Mouse (Mus musculus) forebrain, embryonic 11.5 days (tissue): Measurements from ENCODE around the gene Olfr1082. TPM values are rescaled to one million over a fixed set of nuclear protein-coding genes. Genes with fewer than 3 reads are reported as not detected.
"Not testable (repeated sequence)": the region's sequence is repeated elsewhere in the genome, so short reads cannot be mapped to it uniquely, and the experiment has no call there.

Experiments used
- ATAC-seq: fragments of 200-750 bp; cut with Nextera tagmentation; replicated peaks from 2 replicates; pipeline ENCODE4 v1.8.0; 2017; ENCODE audit warnings: moderate TSS enrichment; ENCODE audit not compliant: low FRiP score
- DNase-seq: peaks from one replicate; pipeline ENCODE4 v3.0.0-alpha.2; 2017; ENCODE audit warnings: low spot score
- H3K27ac ChIP-seq: fragments of 300-500 bp; sonication (generic); 2 replicates; pipeline ENCODE4 v1.5.1; 2014; ENCODE audit warnings: low read depth, low read length
- H3K27me3 ChIP-seq: fragments of 300-500 bp; sonication (generic); 2 replicates; pipeline ENCODE4 v1.6.1; 2014; ENCODE audit warnings: mild to moderate bottlenecking, low read length, mixed read lengths; ENCODE audit not compliant: control insufficient read depth, insufficient read depth
- H3K36me3 ChIP-seq: fragments of 300-500 bp; sonication (generic); 2 replicates; pipeline ENCODE4 v1.6.1; 2014; ENCODE audit warnings: mild to moderate bottlenecking, low read length, moderate library complexity, mixed read lengths; ENCODE audit not compliant: control insufficient read depth, insufficient read depth
- H3K4me1 ChIP-seq: fragments of 300-500 bp; sonication (generic); replicated peaks from 2 replicates; pipeline ENCODE4 v1.6.1; 2014; ENCODE audit warnings: low read length, mixed read lengths; ENCODE audit not compliant: control insufficient read depth, insufficient read depth
- H3K4me2 ChIP-seq: fragments of 300-500 bp; sonication (generic); 2 replicates; pipeline ENCODE4 v1.6.1; 2014; ENCODE audit warnings: low read depth, mild to moderate bottlenecking, low read length, moderate library complexity, mixed read lengths; ENCODE audit not compliant: severe bottlenecking
- H3K4me3 ChIP-seq: fragments of 300-500 bp; sonication (generic); 2 replicates; pipeline ENCODE4 v1.5.1; 2014; ENCODE audit warnings: low read depth, low read length
- H3K9ac ChIP-seq: fragments of 300-500 bp; sonication (generic); 2 replicates; pipeline ENCODE4 v1.6.1; 2014; ENCODE audit warnings: low read length
- H3K9me3 ChIP-seq: fragments of 300-500 bp; sonication (generic); 2 replicates; pipeline ENCODE4 v1.6.1; 2016; ENCODE audit warnings: low read length, mixed read lengths; ENCODE audit not compliant: control insufficient read depth
- WGBS: fragments of 180-500 bp; shearing (Covaris S2); extraction: QIAGEN DNeasy Blood & Tissue Kit; methylation state at CpG from one replicate; pipeline ENCODE4 v1.1.7; 2014; 5-methylcytosine and 5-hydroxymethylcytosine counted together
- polyA plus RNA-seq: library from polyadenylated mRNA; unstranded; fragments of >200 nt; fragmentation: Nextera tagmentation; extraction: Ambion mirVana; gene quantifications from 2 replicates; pipeline ENCODE4 v1.2.1, GENCODE M21; 2014

Gene Olfr1082
- polyA plus RNA-seq = not detected in 2 replicates

DNA sequence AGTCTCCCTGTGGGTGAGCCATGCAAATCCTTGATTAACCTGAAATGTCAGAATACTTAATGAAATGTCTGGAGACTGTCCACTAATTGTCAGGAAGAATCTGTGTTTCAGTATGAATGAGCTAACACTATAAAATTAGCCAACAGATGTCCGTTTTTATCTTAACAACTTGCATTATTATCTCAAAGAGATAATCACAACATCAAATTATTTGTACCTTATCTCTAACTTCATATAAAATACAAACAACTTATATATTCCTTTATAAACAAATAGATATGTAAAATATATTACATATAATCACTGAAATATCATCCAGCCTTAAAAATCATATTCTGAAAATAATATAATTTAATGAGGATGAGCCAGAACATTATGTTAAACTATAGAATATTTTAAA is at the start of gene Olfr1082:
Gene Olfr1082 (minus strand): TSS at position 101 of the 400 bp plus-strand sequence.
- not testable (repeated sequence) for H3K4me1 ChIP-seq, H3K9ac ChIP-seq, H3K9me3 ChIP-seq, DNase-seq, H3K4me3 ChIP-seq, H3K27me3 ChIP-seq, ATAC-seq, H3K27ac ChIP-seq, H3K4me2 ChIP-seq, H3K36me3 ChIP-seq
- WGBS = 60% methylated on average over 1 of the region's 1 CpGs

DNA sequence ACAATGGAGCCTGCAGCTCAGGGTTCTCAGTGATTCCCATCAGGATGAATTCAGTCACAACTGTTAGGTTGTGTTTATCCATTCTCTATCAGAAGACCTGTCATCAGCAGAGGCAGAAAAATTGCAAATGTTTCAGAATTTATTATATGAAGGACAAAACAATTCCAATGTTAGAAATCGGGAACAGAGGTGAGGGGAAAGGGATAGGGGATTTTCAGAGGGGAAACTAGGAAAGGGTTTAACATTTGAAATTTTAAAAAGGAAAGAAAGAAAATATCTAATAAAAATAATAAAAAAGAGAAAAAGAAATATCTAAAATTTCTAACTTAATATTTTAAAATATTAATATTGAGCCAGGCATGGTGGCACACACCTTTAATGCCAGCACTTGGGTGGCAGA is 40.9 kb upstream of the Olfr1082 start, which contains the start of gene Olfr1084:
Gene Olfr1084 (minus strand): TSS at position 101 of the 400 bp plus-strand sequence.
- H3K36me3 ChIP-seq, H3K27ac ChIP-seq, H3K9me3 ChIP-seq, H3K4me2 ChIP-seq, H3K4me1 ChIP-seq, DNase-seq, ATAC-seq, H3K4me3 ChIP-seq, H3K9ac ChIP-seq, H3K27me3 ChIP-seq: not testable (repeated sequence)
- 86% methylated on average over 1 of the region's 1 CpGs for WGBS

DNA sequence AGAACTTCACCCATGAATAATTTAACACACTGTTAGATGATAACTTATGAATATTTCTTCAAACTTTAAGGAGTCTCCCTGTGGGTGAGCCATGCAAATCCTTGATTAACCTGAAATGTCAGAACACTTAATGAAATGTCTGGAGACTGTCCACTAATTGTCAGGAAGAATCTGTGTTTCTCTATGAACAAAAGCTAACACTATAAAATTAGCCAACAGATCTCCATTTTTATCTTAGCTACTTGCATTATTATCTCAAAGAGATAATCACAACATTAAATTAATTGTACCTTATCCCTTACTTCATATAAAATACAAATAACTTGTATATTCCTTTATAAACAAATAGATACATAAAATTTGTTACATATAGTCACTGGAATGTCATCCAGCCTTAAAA is 40.6 kb downstream of the Olfr1082 start, which contains the start of gene Olfr1080:
Gene Olfr1080 (minus strand): TSS at position 101 of the 400 bp plus-strand sequence.
- not testable (repeated sequence) for DNase-seq, ATAC-seq, H3K4me1 ChIP-seq, H3K36me3 ChIP-seq, H3K27ac ChIP-seq, H3K4me2 ChIP-seq, H3K9me3 ChIP-seq, H3K4me3 ChIP-seq, H3K9ac ChIP-seq, H3K27me3 ChIP-seq

Other genes starting within 250 kb of the Olfr1082 start
- gene Olfr1055, start 248.7 kb downstream of the Olfr1082 start, polyA plus RNA-seq = not detected in 2 replicates
- gene Olfr1056, start 236.5 kb downstream of the Olfr1082 start, polyA plus RNA-seq = not detected in 2 replicates
- not detected in 2 replicates for gene Olfr1057, start 220.6 kb downstream of the Olfr1082 start, polyA plus RNA-seq
- gene Olfr1058, start 210.4 kb downstream of the Olfr1082 start, polyA plus RNA-seq = not detected in 2 replicates
- gene Olfr1061, start 184.9 kb downstream of the Olfr1082 start, polyA plus RNA-seq = not detected in 2 replicates
- not detected in 2 replicates for gene Olfr1062, start 172.2 kb downstream of the Olfr1082 start, polyA plus RNA-seq
- gene Olfr1065, start 148.4 kb downstream of the Olfr1082 start, polyA plus RNA-seq = not detected in 2 replicates
- gene Olfr1066, start 142.7 kb downstream of the Olfr1082 start, polyA plus RNA-seq = not detected in 2 replicates
- gene Olfr228, start 111.6 kb downstream of the Olfr1082 start, polyA plus RNA-seq = not detected in 2 replicates
- not detected in 2 replicates for gene Olfr1076, start 90.5 kb downstream of the Olfr1082 start, polyA plus RNA-seq
- gene Olfr1079, start 56.5 kb downstream of the Olfr1082 start, polyA plus RNA-seq = not detected in 2 replicates
- not detected in 2 replicates for gene Olfr1080, start 40.7 kb downstream of the Olfr1082 start, polyA plus RNA-seq
- not detected in 2 replicates for gene Olfr1084, start 40.8 kb upstream of the Olfr1082 start, polyA plus RNA-seq
- not detected in 2 replicates for gene Olfr1085, start 63.1 kb upstream of the Olfr1082 start, polyA plus RNA-seq
- gene Olfr1086, start 81.1 kb upstream of the Olfr1082 start, polyA plus RNA-seq = not detected in 2 replicates
- not detected in 2 replicates for gene Olfr1087, start 99.4 kb upstream of the Olfr1082 start, polyA plus RNA-seq
- gene Olfr1089, start 134.7 kb upstream of the Olfr1082 start, polyA plus RNA-seq = not detected in 2 replicates
- not detected in 2 replicates for gene Olfr1090, start 160.0 kb upstream of the Olfr1082 start, polyA plus RNA-seq
- not detected in 2 replicates for gene Olfr1093, start 183.5 kb upstream of the Olfr1082 start, polyA plus RNA-seq
- not detected in 2 replicates for gene Olfr141, start 211.1 kb upstream of the Olfr1082 start, polyA plus RNA-seq
- gene Olfr1094, start 225.7 kb upstream of the Olfr1082 start, polyA plus RNA-seq = not detected in 2 replicates